Comparison of ENCODE assay signal across 8 mouse cellular contexts in genomic region chr12:3426530-3427034, GRCm38 (mm10). TPM values are rescaled to one million over a fixed set of nuclear protein-coding genes. Genes with fewer than 3 reads are reported as not detected.
DNase-seq lines count a peak whose midpoint lies in the region; ATAC-seq and TF ChIP-seq lines count a peak whose summit lies in the region.

Asxl2 (plus strand) TSS chr12:3426857.

- H3K27ac ChIP-seq in ES-E14 (ENCODE audit: insufficient read depth, low read depth, low read length, poor library complexity, severe bottlenecking), result peak within 1 kb of the TSS; percentile 91
- H3K27ac ChIP-seq in forebrain, embryonic 15.5 days (replicated peaks), result peak within 1 kb of the TSS; percentile 97

- ATAC-seq in forebrain, embryonic 15.5 days (replicated peaks), result peak; percentile 96
- ATAC-seq in neutrophil, adult 5-6 weeks (ENCODE audit: extremely low read depth, insufficient number of reproducible peaks, low FRiP score, poor library complexity, severe bottlenecking), result peak; percentile 88

- no peaks in the 10 kb centered on the region for H3K27me3 ChIP-seq in forebrain, embryonic 15.5 days

- peak within 1 kb of the TSS; percentile 87 to 91 for H3K4me3 ChIP-seq in ES-E14 (ENCODE audit: insufficient read depth in 1 of 2, low read depth in 1 of 2, low read length in 2 of 2, poor library complexity in 1 of 2, severe bottlenecking in 1 of 2)
- peak within 1 kb of the TSS; percentile 92 for H3K4me3 ChIP-seq in forebrain, embryonic 15.5 days
- H3K4me3 ChIP-seq in lung, adult 2 months (replicated peaks; ENCODE audit: extremely low read depth, low read depth, low read length), result peak within 1 kb of the TSS; percentile 95

- WGBS in forebrain, embryonic 15.5 days, result under 1% methylated on average over 53 of the region's 53 CpGs
- under 1% methylated on average over 53 of the region's 53 CpGs for WGBS in lung, adult 2 months

- intact Hi-C loops in heart, postnatal 25 days (cut with DNase I), result loop anchor here (2.0 to 5.0 kb wide), 2 partner anchors 146 to 192 kb away; partner anchors contain the start of gene Dtnb

- no peaks in the 10 kb centered on the region for H3K9me3 ChIP-seq in ES-E14 (ENCODE audit: control insufficient read depth, insufficient read depth, low read depth, low read length)
- H3K9me3 ChIP-seq in forebrain, embryonic 15.5 days, result no peaks in the 10 kb centered on the region

- no peak for TF ChIP-seq CTCF in lung, adult 2 months (IDR thresholded peaks at IDR 0.05; ENCODE audit: insufficient read depth, low read length)

- peaks cover 5% of the 10 kb centered on the region for H3K36me3 ChIP-seq in ES-E14 (ENCODE audit: control insufficient read depth, insufficient read depth, low read length, poor library complexity, severe bottlenecking)
- H3K36me3 ChIP-seq in forebrain, embryonic 15.5 days, result no peaks in the 10 kb centered on the region

- peak; percentile 70; the same call in 1 of the 2 replicates for TF ChIP-seq POLR2A in lung, adult 2 months (IDR thresholded peaks at IDR 0.05; ENCODE audit: borderline replicate concordance, extremely low read depth, low read depth, low read length)

- H3K9ac ChIP-seq in ES-E14 (ENCODE audit: insufficient read depth, low read depth, low read length, poor library complexity, severe bottlenecking), result peak within 1 kb of the TSS; percentile 97
- H3K9ac ChIP-seq in forebrain, embryonic 15.5 days (replicated peaks), result peak within 1 kb of the TSS; percentile 91

- H3K4me1 ChIP-seq in ES-E14 (ENCODE audit: control insufficient read depth in 2 of 2, insufficient read depth in 2 of 2, low read length in 2 of 2, poor library complexity in 1 of 2), result peaks cover 3 to 5% of the 10 kb centered on the region in 2 experiments; a peak in 2 of 4 replicates
- peaks cover 28% of the 10 kb centered on the region for H3K4me1 ChIP-seq in forebrain, embryonic 15.5 days
- peaks cover 1% of the 10 kb centered on the region for H3K4me1 ChIP-seq in lung, adult 2 months (ENCODE audit: control insufficient read depth, insufficient read depth, low read length)

- peak within 1 kb of the TSS; percentile 54 for H3K4me2 ChIP-seq in forebrain, embryonic 15.5 days (replicated peaks)

- DNase-seq in ES-E14 (ENCODE audit: low read depth, low spot score), result peak; percentile 97
- DNase-seq in cerebellum, adult 11-12 months, result peak; percentile 100
- DNase-seq in heart, postnatal 25 days (ENCODE audit: low spot score), result peak; percentile 99
- DNase-seq in layer of hippocampus, adult 18-20 months (ENCODE audit: low spot score in 2 of 2), result peak; percentile 98 to 99
- peak; percentile 97 for DNase-seq in lung, adult 2 months
- DNase-seq in thymus, adult 18-20 months, result peak; percentile 97 to 98

- in situ Hi-C loops in ES-E14 (cut with MboI; ENCODE audit: low sequenced_read_pairs in 2 of 2, unreplicated experiment in 2 of 2), result no loop called here

TF ChIP-seq in ES-E14, 5 proteins besides CTCF, POLR2A, EP300 and RAD21:
- TF ChIP-seq ZC3H11A (IDR thresholded peaks at IDR 0.05; ENCODE audit: borderline replicate concordance, low read depth, low read length) (no peak), ZNF384 (IDR thresholded peaks at IDR 0.05; ENCODE audit: low read depth, low read length) (no peak), HCFC1 (IDR thresholded peaks at IDR 0.05; ENCODE audit: borderline replicate concordance, insufficient read depth, low read length) (peak; percentile 67), CHD2 (IDR thresholded peaks at IDR 0.05; ENCODE audit: low read depth, low read length) (no peak), MAFK (IDR thresholded peaks at IDR 0.05; ENCODE audit: insufficient read depth, low read depth, low read length) (no peak)

RNA-seq across cellular contexts. Expression of gene Asxl2, which starts in this region (rescaled TPM):
- total RNA-seq in ES-E14 (2012; rRNA removed), result 44.4 and 54.8 TPM in 2 replicates
- 14.4 and 15.0 TPM in 2 replicates for polyA plus RNA-seq in forebrain, embryonic 15.5 days (2015; fragmentation: Nextera tagmentation; extraction: Ambion mirVana)
- 10 to 100 TPM; 17.0 to 20.4 TPM for total RNA-seq in heart, postnatal 25 days (2021)
- 10 to 100 TPM; 29.1 to 30.4 TPM for total RNA-seq in layer of hippocampus, adult 18-20 months (2021)
- polyA plus RNA-seq in lung, adult 2 months (2012; rRNA removed), result 6.4 and 6.5 TPM in 2 replicates
- total RNA-seq in neutrophil, adult 5-6 weeks (2017), result 53.3 and 62.8 TPM in 2 replicates

Comparison
In these comparisons a context has a peak if more than half of its experiments do, and no peak if none do; other contexts are left out.
1. Peak in every context shown above with its lines: DNase-seq, ATAC-seq, H3K4me3 ChIP-seq and H3K27ac ChIP-seq.